Mouse (Mus musculus): Measurements from ENCODE around the gene Zic5.

The Zic5 gene

DNA sequence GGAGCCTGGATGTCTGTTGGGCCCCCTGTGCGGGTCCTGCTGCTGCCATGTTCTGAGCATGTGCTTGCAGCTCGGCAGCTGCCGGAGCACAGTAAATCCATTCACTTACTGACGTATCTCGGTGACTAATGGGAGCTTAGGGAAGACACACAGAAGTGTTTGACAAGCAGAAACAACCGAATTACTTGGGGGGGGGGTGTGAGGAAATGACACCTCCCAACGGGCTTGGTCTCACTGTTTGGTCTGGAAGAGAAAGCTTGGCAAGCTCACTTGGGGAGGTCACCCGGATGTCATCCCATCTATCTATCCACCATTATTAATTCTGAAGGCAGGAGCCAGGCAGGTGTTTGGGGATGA lies 38.3 kb downstream of the Zic5 start:
- DNase-seq, result no peak

DNA sequence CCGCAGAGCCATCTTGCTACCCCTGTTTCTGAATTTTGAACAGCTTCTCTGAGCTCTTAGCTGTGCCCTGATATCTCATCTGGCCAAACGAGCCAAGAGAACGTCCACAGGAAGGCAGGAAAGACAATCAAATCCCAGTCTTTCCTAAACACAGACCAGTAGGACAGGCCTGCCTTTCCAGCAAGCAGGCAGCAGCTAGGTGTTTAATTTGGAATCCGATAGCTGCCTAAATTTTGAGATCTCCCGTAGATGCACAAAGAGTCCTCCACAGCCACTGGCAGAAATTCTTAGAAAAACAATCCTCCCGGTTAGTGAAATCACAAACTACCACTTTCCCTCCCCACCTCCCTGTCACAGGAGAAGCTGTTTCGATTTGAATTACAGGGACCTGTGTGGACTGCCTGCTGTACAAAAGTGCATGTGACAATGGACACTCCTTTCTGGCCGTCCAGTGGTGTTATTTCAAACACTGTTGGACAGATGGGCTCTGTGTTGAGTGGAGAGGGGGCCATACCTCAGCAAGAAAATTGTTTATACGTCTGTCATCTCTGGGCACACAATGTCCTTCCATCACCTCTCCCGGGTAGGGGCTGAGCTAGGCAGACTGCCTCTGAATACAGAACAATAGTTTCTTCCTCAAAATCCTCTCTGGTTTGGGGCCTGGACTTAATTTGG lies 38.8 kb downstream of the Zic5 start:
- DNase-seq, result no peak

- no peak for DNase-seq
Observed at GRCm38 (mm10) chr14:122424441-122424840, 41.0 kb downstream of the Zic5 start.

DNA sequence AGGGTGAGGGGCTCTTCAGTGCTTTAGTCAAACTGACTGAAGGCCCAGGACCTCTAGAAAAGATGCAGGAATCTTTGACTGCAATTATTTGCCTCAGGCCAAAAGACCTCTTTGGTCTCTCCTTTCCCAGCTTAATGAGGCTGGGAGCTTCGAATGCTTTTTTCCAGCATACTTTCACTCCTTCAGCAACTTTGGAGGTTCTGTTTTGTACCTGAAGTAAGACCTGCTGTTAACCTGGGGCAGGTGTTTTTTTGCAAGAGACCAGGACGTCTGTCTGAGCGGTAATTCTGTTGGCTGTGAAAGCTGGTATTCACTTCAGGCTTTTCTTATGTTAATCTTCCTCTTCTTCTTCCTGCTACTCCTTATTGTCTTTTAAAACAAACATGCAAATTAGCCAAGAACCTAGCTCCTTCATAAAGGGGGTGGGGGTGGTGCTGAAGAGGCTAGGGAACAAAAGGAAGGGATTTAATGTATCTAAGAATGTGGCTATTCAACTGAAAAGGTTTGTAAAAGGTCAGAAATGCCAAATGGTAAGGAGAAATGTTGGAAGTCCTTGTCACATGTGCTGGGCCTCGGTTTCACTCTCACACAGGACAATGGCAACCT lies 49.2 kb downstream of the Zic5 start:
- no peak for DNase-seq

DNA sequence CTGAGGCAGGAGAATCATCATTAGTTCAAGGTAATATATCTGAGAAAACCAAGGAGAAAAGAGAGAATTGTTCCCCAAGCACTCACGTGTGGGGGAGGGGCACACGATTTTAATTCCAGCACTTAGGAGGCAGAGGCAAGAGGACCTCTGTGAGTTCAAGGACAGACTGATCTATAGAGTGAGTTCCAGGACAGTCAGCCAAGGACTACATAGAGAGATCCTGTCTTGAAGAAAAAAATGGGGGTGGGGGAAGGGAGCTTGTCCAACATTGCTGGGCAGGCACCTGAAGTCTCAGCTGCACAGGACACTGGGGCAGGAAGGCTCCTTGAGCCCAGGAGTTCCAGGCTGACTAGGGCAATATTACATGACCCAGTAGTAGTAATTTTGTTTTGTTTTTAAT lies 50.7 kb downstream of the Zic5 start:
- DNase-seq, result no peak

- no peak for DNase-seq
Observed at GRCm38 (mm10) chr14:122413542-122413928, 51.9 kb downstream of the Zic5 start.

GRCm38 (mm10) chr14:122412841-122413541 lies 52.5 kb downstream of the Zic5 start:
- no peak for DNase-seq
